Mouse (Mus musculus) subcutaneous adipose tissue, adult 2 months (tissue): ENCODE results near the gene Itga9. TPM values are rescaled to one million over a fixed set of nuclear protein-coding genes. Genes with fewer than 3 reads are reported as not detected.

Experiments used
- polyA plus RNA-seq: library from polyadenylated mRNA; depleted of rRNA; stranded (reverse); fragments of >200 nt; gene quantifications from 2 replicates; pipeline ENCODE4 v1.2.3, GENCODE M21; 2012; ENCODE audit warnings: low replicate concordance; rRNA removed

Gene Itga9
- 11.3 and 23.4 TPM in 2 replicates for polyA plus RNA-seq

GRCm38 (mm10) chr9:118606148-118606816 is at the start of gene Itga9:
Gene Itga9, plus strand, starts transcription at chr9:118606690.

GRCm38 (mm10) chr9:118926111-118926650 is 319.7 kb downstream of the Itga9 start, which contains the start of gene Ctdspl:
Gene Ctdspl, plus strand, starts transcription at chr9:118926453.

Other genes with a start within 250 kb of the Itga9 start
- gene Eomes, start 128.5 kb upstream of the Itga9 start, polyA plus RNA-seq: 0.06 and 1.7 TPM in 2 replicates
- gene Golga4, start 100.4 kb upstream of the Itga9 start, polyA plus RNA-seq: 11.3 and 21.2 TPM in 2 replicates